Mouse (Mus musculus): ENCODE results near the gene Vmn1r229. TPM values are rescaled to one million over a fixed set of nuclear protein-coding genes. Genes with fewer than 3 reads are reported as not detected.

Vmn1r229 gene
- polyA plus RNA-seq (2012; rRNA removed): not detected in 2 replicates

DNA sequence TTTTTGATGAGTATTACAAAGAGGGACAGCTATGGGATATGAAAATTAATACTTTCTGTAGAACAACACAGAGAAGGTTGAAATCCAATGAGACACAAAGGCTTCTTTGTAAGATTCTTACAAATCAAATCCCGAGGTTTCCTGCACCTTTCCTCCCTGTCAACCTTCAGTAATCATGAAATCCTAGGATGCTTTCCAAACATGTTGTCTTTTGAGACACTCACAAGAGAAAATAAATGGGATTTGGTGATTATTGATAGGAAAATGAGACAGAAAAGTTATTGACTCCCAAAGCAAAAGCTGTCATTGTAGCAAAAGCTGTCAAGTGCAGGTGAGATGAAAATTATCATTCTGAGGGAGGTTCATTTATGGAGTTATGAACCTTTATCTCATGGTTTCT lies at the start of gene Vmn1r229:
Vmn1r229 (plus strand) TSS at position 301 of the 400 bp plus-strand sequence.

DNA sequence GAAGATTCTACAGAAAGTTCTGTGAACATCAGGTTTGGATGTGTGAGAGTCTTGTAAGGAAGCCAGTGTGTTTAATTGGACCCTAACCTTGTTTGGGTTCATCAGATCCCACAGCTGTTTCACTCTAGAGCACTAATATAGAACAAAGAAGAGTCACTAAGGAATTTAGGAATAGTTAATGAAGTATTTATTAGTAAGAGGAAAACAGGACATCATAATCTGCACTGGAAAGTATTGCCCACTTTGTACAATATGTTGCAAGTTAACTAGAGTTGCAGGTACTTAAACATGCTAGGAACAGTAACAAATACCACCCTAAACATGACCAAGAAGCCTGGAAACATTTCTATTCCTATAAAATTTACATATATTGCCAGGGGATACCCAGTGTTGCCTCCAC lies 25.3 kb upstream of the Vmn1r229 start, which contains the start of gene Vmn1r228:
Vmn1r228 (minus strand) TSS at position 101 of the 400 bp plus-strand sequence.

DNA sequence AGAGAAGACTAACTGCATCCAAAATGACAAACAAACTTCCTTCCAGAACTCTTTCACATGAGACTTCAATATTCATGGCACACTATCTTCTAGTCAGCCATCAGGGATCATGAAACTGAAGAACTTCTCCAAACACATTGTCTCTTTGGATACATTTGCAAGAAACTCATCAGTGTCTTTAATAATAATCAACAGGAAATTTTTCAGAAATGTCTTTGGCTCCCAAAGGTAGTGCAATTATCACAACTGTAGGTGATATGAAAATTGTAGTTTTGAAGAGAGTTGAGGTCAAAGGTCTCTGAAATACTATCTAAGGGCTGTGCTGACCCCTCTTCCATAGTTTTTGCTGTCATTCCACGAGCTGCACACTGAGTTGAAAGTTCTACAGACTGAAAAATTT lies 28.8 kb downstream of the Vmn1r229 start, which contains the start of gene Vmn1r230:
Vmn1r230 (plus strand) TSS at position 301 of the 400 bp plus-strand sequence.

Other genes starting within 250 kb of the Vmn1r229 start
- not detected in 2 replicates for gene Vmn2r109, start 246.8 kb upstream of the Vmn1r229 start, polyA plus RNA-seq (2012; rRNA removed)
- not detected in 2 replicates for gene Vmn2r110, start 215.1 kb upstream of the Vmn1r229 start, polyA plus RNA-seq (2012; rRNA removed)
- not detected in 2 replicates for gene Fpr-rs3, start 186.7 kb upstream of the Vmn1r229 start, polyA plus RNA-seq (2012; rRNA removed)
- gene Vmn1r226, start 128.7 kb upstream of the Vmn1r229 start, polyA plus RNA-seq (2012; rRNA removed): not detected in 2 replicates
- gene Vmn1r227, start 81.7 kb upstream of the Vmn1r229 start, polyA plus RNA-seq (2012; rRNA removed): not detected in 2 replicates
- gene Vmn1r228, start 25.4 kb upstream of the Vmn1r229 start, polyA plus RNA-seq (2012; rRNA removed): not detected in 2 replicates
- gene Vmn1r230, start 28.9 kb downstream of the Vmn1r229 start, polyA plus RNA-seq (2012; rRNA removed): not detected in 2 replicates
- gene Vmn1r231, start 93.5 kb downstream of the Vmn1r229 start, polyA plus RNA-seq (2012; rRNA removed): not detected in 2 replicates
- gene Vmn1r232, start 108.2 kb downstream of the Vmn1r229 start, polyA plus RNA-seq (2012; rRNA removed): not detected in 2 replicates
- 415 and 422 TPM in 2 replicates for gene Ppp2r1a, start 133.8 kb downstream of the Vmn1r229 start, polyA plus RNA-seq (2012; rRNA removed)
- gene Vmn1r233, start 184.9 kb downstream of the Vmn1r229 start, polyA plus RNA-seq (2012; rRNA removed): not detected in 2 replicates
- gene Zfp160, start 197.3 kb downstream of the Vmn1r229 start, polyA plus RNA-seq (2012; rRNA removed): 23.9 and 24.0 TPM in 2 replicates

Data from central nervous system, embryonic 14 days (tissue).